Mouse (Mus musculus) brown adipose tissue, adult 24 weeks (tissue): Measurements from ENCODE around the gene Myoz2. TPM values are rescaled to one million over a fixed set of nuclear protein-coding genes. Genes with fewer than 3 reads are reported as not detected.
A peak's percentile ranks its signal among the peaks of the same experiment; 100 is the strongest.

Source experiments
- H3K27ac ChIP-seq: fragments of 200-500 bp; replicated peaks from 2 replicates; pipeline ENCODE4 v1.5.1; 2012; ENCODE audit warnings: low read depth, mild to moderate bottlenecking, low read length
- H3K4me1 ChIP-seq: fragments of 200-500 bp; 2 replicates; pipeline ENCODE4 v1.6.1; 2012; ENCODE audit warnings: low read length, mixed read lengths; ENCODE audit not compliant: control insufficient read depth, insufficient read depth, insufficient read length
- H3K4me3 ChIP-seq: fragments of 200-500 bp; 2 replicates; pipeline ENCODE4 v1.5.1; 2012; ENCODE audit warnings: low read depth, mild to moderate bottlenecking, low read length, moderate library complexity; ENCODE audit not compliant: insufficient read depth
- polyA plus RNA-seq: library from polyadenylated mRNA; stranded (reverse); fragments of >200 nt; gene quantifications from 2 replicates; pipeline ENCODE4 v1.2.4, GENCODE M21; 2012; ENCODE audit not compliant: missing spikeins, insufficient read depth, insufficient read length

The Myoz2 gene
- polyA plus RNA-seq, 1 experiment = 7.5 TPM

DNA sequence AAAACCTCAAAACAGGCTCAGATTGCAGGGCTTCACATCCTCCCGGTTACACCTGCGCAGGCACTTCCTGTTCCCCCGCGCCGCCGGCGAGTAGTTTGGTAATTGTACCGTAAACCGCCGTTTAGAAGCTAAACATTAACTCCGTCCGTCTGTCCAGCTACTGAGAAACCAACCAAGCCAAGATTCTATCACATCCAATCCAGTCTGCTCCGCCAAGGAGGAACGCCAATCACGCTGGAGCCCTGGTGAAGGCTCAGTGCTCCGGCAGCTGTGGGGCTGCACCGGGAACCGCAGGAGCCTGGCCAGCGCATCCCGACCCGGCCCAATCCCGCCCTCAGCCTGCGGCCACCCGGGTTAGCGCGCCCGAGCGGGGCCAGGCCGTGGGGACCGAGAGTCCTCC lies 51.0 kb downstream of the Myoz2 start:
- Histone ChIP-seq H3K4me1 (no peaks in the 10 kb centered on the region), H3K27ac (peak overlapping the region; percentile 24)

DNA sequence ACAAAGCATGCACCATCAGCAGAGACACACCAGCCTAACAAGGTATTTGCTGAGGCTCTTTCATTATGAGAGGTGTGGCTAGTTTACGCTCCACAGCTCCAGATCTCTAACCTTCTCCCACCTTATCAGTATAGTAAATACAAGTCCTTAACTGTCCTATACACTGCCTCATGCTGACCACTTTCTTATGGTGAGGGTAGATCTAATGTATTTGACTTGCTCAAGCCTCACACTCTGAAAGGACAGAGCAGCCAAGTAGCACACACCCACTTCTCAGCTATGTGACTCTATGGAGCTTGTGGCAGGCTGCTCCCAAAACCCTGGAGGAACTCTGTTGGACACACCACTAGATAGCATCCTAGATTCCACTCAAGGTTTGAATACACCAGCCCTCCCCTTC lies 58.9 kb downstream of the Myoz2 start:
- H3K4me1 ChIP-seq = peaks cover 3% of the 10 kb centered on the region; the same call in 1 of the 2 replicates
- no peak overlapping the region for H3K4me3 ChIP-seq
- no peak overlapping the region for H3K27ac ChIP-seq

More for the DNA sequence above, 51.0 kb downstream of the Myoz2 start:
- H3K4me3 ChIP-seq = peak overlapping the region; percentile 88

DNA sequence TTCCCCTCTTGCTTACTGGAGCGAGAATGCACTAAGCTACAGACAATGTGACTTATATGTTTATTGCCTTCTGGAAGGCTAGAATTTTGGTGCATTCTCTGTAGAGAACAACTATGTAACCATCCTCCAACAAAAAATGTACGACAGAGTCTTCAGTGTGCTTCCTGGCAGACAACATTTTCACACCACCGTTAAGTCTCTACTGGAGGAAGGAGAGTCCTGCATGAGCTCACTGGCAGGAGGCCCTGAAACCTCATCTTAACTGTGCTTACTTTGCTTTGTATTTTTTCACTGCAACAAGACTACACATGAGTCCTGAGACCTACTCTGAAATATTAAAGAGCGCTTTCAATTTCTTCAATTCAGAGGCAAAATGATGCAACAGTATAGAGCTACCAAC lies 59.5 kb downstream of the Myoz2 start:
- no peak overlapping the region for H3K27ac ChIP-seq
- H3K4me1 ChIP-seq = peaks cover 3% of the 10 kb centered on the region; the same call in 1 of the 2 replicates
- no peak overlapping the region for H3K4me3 ChIP-seq

DNA sequence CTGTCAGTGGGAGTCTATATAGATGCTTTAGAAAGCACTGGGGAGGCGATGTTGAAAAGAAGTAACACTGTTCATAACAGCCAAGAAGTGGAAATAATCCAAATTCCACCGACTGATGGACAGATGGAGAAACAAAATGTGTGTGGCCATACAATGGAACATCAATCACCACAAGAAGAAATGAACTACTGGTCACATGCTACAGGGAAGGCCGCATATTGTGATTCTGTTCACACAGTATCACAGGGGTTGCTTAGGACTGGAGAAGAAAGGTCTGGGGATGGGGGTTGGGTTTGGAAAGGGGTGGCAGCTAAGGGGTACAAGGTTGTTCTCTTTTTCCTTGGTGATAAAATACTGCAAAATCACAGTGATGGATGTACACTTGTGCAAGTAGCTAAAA lies 60.0 kb downstream of the Myoz2 start:
- H3K27ac ChIP-seq = no peak overlapping the region
- peaks cover 3% of the 10 kb centered on the region; the same call in 1 of the 2 replicates for H3K4me1 ChIP-seq
- H3K4me3 ChIP-seq = no peak overlapping the region

DNA sequence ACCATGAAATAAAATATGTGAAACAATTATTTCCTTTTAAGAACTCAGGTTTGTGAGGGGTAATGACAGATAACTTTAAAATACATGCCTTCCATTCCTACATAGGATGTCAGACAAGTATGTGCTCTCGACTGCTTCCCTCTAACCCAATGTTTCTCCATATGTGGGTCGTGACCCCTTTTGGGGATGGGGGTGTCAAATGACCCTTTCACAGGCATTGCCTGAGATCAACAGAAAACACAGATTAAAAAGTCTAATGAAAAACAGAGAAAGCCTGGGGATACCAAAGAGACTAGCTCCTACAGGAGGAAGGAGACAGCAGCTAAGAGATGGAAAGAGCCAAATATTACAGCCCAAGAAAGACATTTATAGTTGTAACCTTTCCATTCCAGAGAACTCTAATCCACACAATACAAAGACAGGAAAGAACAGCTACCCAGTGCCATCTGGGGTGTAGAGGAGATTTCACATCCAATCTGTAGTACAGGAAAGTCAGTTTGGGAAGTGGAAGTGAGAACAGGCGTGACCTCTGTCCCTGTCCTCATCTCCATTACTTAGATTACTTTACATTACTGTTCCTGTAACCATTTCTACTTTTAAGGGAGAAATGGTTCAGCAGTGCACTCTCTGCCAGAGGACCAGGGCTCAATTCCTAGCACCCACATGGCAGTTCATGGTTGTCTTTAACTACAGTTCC lies 62.5 kb downstream of the Myoz2 start:
- H3K4me1 ChIP-seq = peaks cover 3% of the 10 kb centered on the region; the same call in 1 of the 2 replicates
- H3K4me3 ChIP-seq = no peak overlapping the region

DNA sequence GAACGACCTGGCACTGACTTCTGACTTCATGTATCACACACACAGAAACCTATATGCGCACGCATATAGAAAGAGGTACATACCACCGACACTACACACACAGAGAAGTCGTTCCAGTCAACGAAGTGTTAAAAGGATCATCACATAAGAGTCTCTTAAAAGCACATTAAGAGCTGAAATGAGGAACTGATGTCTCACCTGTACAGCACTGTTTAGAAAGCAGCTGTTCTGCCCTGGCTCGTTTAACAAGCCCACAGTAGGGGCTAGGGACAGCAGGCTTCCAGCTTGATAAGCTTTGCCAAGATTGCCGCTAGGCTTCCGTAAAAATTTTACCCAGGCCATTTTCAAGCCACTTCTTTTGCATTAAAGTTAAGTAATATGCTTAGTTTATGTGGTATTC lies 66.4 kb downstream of the Myoz2 start:
- no peak overlapping the region for H3K27ac ChIP-seq
- no peak overlapping the region for H3K4me3 ChIP-seq
- no peaks in the 10 kb centered on the region for H3K4me1 ChIP-seq

More for the DNA sequence above, 62.5 kb downstream of the Myoz2 start:
- no peak overlapping the region for H3K27ac ChIP-seq

DNA sequence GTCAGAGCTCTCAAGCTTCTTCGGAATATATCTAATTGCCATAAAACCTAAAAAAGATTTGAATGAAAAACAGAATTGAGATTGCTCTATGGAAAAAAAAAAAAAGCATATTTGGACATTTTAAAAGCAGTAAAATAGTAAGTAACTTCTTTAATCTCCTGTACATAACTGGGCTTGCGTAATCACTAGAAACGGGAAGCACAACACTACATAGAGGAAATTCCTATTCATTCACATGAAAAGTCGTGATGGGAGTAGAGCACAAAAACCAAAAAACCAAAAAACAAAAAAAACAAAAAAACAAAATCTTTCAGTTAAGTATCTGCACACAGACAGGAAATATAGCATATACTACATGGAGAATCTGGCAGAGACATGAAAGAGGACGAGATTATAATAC lies 70.5 kb downstream of the Myoz2 start:
- no peak overlapping the region for H3K4me3 ChIP-seq
- no peaks in the 10 kb centered on the region for H3K4me1 ChIP-seq
- H3K27ac ChIP-seq = no peak overlapping the region

Other genes starting within 250 kb of the Myoz2 start
- not detected in 2 replicates for gene Fabp2, start 139.9 kb downstream of the Myoz2 start, polyA plus RNA-seq
- gene Gm10959, start 115.7 kb downstream of the Myoz2 start, polyA plus RNA-seq = not detected in 2 replicates
- 85.1 and 99.1 TPM in 2 replicates for gene 1810037I17Rik, start 110.8 kb downstream of the Myoz2 start, polyA plus RNA-seq
- 4.3 and 5.4 TPM in 2 replicates for gene Usp53, start 50.5 kb downstream of the Myoz2 start, polyA plus RNA-seq
- 6.0 and 7.4 TPM in 2 replicates for gene Synpo2, start 201.1 kb upstream of the Myoz2 start, polyA plus RNA-seq
- 15.3 and 20.7 TPM in 2 replicates for gene Sec24d, start 232.4 kb upstream of the Myoz2 start, polyA plus RNA-seq